Mouse (Mus musculus): ENCODE data around the gene Med13. TPM values are rescaled to one million over a fixed set of nuclear protein-coding genes. Genes with fewer than 3 reads are reported as not detected.

Med13 gene
- polyA plus RNA-seq, 1 experiment from 2014 or later = 8.9 TPM

DNA sequence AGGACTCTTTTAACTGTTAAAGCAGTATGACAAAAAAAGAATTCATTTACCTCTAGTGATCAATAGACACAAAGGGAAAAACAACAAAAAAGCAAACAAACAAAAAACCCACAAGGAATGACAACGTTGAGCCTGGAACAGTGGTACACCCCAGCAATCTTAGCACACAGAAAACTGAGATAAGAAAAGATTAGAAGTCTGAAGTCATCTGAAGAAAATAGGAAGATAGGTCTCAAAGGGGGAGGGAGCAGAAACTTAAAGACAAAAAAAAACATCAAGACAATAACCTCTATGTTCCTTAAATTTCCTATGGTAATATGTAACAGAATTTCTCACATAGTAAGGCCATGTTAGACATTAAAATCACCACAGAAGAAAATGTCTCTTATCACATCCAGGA is 104.1 kb downstream of the Med13 start:
- H3K27me3 ChIP-seq (ENCODE audit: insufficient read depth, low read length) = no peaks in the 10 kb centered on the region
- H3K27ac ChIP-seq (ENCODE audit: low read length) = no peak overlapping the region
- H3K9me3 ChIP-seq (ENCODE audit: low read length) = no peaks in the 10 kb centered on the region
- H3K9ac ChIP-seq (replicated peaks; ENCODE audit: low read length) = no peak overlapping the region
- H3K4me2 ChIP-seq (replicated peaks; ENCODE audit: low read depth, low read length) = no peak overlapping the region
- WGBS = 87% methylated on average over 1 of the region's 1 CpGs
- peaks cover 11% of the 10 kb centered on the region for H3K4me1 ChIP-seq (ENCODE audit: insufficient read depth, low read length)
- H3K36me3 ChIP-seq (ENCODE audit: insufficient read depth, low read length) = peaks cover 23% of the 10 kb centered on the region
- H3K4me3 ChIP-seq (ENCODE audit: low read length) = no peak overlapping the region
- no peak for ATAC-seq (ENCODE audit: low FRiP score, low TSS enrichment)

DNA sequence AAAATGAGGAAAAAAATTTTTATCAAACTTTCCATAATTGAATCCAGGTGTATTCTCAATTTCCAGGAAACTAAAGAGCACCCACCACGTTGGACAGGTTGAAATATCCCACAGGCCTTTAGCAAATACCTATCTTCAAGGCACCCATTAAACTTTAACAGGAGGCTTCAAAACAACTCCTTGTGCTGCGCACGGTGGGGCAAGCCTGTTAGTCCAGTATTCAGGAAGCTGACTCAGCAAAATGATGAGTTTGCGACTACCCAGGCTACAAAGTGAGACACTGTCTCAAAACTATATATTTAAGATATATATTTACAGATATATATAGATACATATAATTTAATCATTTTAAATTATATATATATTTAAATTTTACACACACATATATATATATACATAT is 125.0 kb downstream of the Med13 start:
- H3K27me3 ChIP-seq (ENCODE audit: insufficient read depth, low read length) = no peaks in the 10 kb centered on the region
- H3K4me1 ChIP-seq (ENCODE audit: insufficient read depth, low read length) = 0 out of 2 replicates have a peak, but pooled peaks cover 3% of the 10 kb centered on the region
- H3K9me3 ChIP-seq (ENCODE audit: low read length) = no peaks in the 10 kb centered on the region
- no peak overlapping the region for H3K4me3 ChIP-seq (ENCODE audit: low read length)
- WGBS = 56% methylated on average over 4 of the region's 4 CpGs
- no peak overlapping the region for H3K27ac ChIP-seq (ENCODE audit: low read length)
- no peak overlapping the region for H3K4me2 ChIP-seq (replicated peaks; ENCODE audit: low read depth, low read length)
- H3K9ac ChIP-seq (replicated peaks; ENCODE audit: low read length) = no peak overlapping the region
- ATAC-seq (ENCODE audit: low FRiP score, low TSS enrichment) = no peak
- peaks cover 23% of the 10 kb centered on the region for H3K36me3 ChIP-seq (ENCODE audit: insufficient read depth, low read length)

DNA sequence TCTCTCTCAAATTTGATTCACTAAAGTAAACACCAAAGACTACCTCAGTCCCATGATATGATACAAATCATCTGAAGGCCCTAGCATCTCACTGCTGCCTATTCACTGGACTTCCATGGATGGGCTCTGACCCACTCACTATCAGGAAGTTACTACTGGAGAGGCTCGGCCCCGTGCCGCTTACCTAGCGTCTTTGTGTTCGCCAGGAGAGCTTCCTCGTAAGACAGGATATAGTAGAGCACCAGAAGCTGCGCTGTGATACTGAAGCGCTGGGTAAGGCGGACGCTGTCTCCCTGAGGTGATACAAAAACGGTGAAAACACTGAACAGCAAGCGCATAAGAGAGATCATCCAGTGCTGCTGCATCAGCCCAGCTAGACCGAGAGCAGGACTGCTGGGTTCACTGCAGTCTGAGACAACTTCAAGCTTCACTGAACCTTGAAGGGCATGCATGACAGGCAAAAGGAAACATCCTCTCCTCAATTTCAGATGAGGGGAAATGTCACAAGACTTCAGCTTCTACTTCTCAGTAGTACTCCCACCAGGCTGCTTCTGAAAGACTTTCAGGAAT is 125.5 kb downstream of the Med13 start:
- Histone ChIP-seq H3K9ac (replicated peaks; ENCODE audit: low read length) (no peak overlapping the region), H3K27me3 (ENCODE audit: insufficient read depth, low read length) (no peaks in the 10 kb centered on the region), H3K4me2 (replicated peaks; ENCODE audit: low read depth, low read length) (no peak overlapping the region), H3K36me3 (ENCODE audit: insufficient read depth, low read length) (peaks cover 23% of the 10 kb centered on the region), H3K9me3 (ENCODE audit: low read length) (no peaks in the 10 kb centered on the region), H3K27ac (ENCODE audit: low read length) (0 out of 2 replicates have a peak overlapping the region, but pooled peaks have one; percentile 13), H3K4me3 (ENCODE audit: low read length) (no peak overlapping the region), H3K4me1 (ENCODE audit: insufficient read depth, low read length) (0 out of 2 replicates have a peak, but pooled peaks cover 3% of the 10 kb centered on the region)
- WGBS = 87% methylated on average over 13 of the region's 13 CpGs
- ATAC-seq (ENCODE audit: low FRiP score, low TSS enrichment) = peak; percentile 77

DNA sequence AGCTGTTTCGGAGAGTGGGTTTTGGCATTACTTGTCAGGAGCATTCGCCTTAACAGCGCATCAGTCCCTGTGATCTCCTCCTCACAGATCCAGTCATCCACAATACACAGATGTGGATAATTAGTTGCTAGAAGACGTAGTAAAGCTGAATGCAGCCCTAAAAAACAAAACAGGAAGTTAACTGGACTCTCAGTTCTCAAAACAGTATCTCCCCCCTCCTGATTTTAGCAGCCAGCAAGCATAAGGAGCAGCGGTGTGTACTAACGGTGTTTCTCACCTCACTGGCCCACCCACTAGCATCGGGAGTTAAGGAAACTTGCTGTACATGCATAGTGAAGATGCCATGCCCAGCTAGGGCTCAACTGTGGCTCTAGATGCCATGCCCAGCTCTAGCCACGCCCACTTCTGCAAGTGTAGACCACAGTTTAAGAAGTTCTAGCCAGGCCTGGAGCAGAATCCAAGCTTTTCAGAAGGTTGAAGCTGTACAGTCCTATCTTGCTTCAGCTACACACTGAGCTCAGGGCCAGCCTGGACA is 130.7 kb downstream of the Med13 start:
- Histone ChIP-seq H3K9me3 (ENCODE audit: low read length) (no peaks in the 10 kb centered on the region), H3K4me2 (replicated peaks; ENCODE audit: low read depth, low read length) (no peak overlapping the region), H3K4me1 (ENCODE audit: insufficient read depth, low read length) (no peaks in the 10 kb centered on the region), H3K27ac (ENCODE audit: low read length) (no peak overlapping the region), H3K36me3 (ENCODE audit: insufficient read depth, low read length) (peaks cover 48% of the 10 kb centered on the region), H3K9ac (replicated peaks; ENCODE audit: low read length) (no peak overlapping the region), H3K4me3 (ENCODE audit: low read length) (no peak overlapping the region), H3K27me3 (ENCODE audit: insufficient read depth, low read length) (no peaks in the 10 kb centered on the region)
- 88% methylated on average over 8 of the region's 8 CpGs for WGBS
- no peak for ATAC-seq (ENCODE audit: low FRiP score, low TSS enrichment)

DNA sequence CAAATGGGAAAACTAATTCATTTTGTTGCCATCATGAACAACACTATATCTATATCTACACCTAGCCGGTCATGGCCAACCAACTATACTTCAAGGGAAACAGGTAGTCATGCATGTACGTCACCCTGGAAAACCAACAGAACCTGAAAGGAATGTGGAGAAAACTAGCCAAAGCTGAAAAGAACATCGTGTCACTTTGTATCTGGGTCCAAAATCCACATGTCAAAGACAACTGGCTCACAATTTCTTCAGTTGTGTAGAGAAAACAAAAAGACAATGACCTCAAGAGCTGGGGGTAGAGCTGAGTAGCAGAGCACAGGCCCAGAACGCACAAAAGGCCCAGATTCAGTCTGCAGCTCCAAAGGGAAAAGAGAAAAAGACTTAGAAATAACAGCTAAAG is 131.6 kb downstream of the Med13 start:
- Histone ChIP-seq H3K9me3 (ENCODE audit: low read length) (no peaks in the 10 kb centered on the region), H3K9ac (replicated peaks; ENCODE audit: low read length) (no peak overlapping the region), H3K4me1 (ENCODE audit: insufficient read depth, low read length) (no peaks in the 10 kb centered on the region), H3K27me3 (ENCODE audit: insufficient read depth, low read length) (no peaks in the 10 kb centered on the region), H3K27ac (ENCODE audit: low read length) (no peak overlapping the region), H3K4me2 (replicated peaks; ENCODE audit: low read depth, low read length) (no peak overlapping the region), H3K4me3 (ENCODE audit: low read length) (no peak overlapping the region), H3K36me3 (ENCODE audit: insufficient read depth, low read length) (peaks cover 42% of the 10 kb centered on the region)
- ATAC-seq (ENCODE audit: low FRiP score, low TSS enrichment) = no peak
- 86% methylated on average over 4 of the region's 4 CpGs for whole genome bisulfite sequencing

Other genes with a start within 250 kb of the Med13 start
- 11.1 and 13.1 TPM in 2 replicates for gene Brip1, start 156.4 kb downstream of the Med13 start, polyA plus RNA-seq (2015; fragmentation: Nextera tagmentation; extraction: Ambion mirVana)
- 32.1 and 33.2 TPM in 2 replicates for gene Ints2, start 100.0 kb downstream of the Med13 start, polyA plus RNA-seq (2015; fragmentation: Nextera tagmentation; extraction: Ambion mirVana)
- 48.5 and 49.1 TPM in 2 replicates for gene Rnft1, start 127.1 kb upstream of the Med13 start, polyA plus RNA-seq (2015; fragmentation: Nextera tagmentation; extraction: Ambion mirVana)
- 51.6 and 62.1 TPM in 2 replicates for gene Rps6kb1, start 187.2 kb upstream of the Med13 start, polyA plus RNA-seq (2015; fragmentation: Nextera tagmentation; extraction: Ambion mirVana)
- gene Tubd1, start 187.4 kb upstream of the Med13 start, polyA plus RNA-seq (2015; fragmentation: Nextera tagmentation; extraction: Ambion mirVana) = 11.4 and 13.6 TPM in 2 replicates

All from kidney, embryonic 16.5 days (tissue).